Mouse (Mus musculus): Measurements from ENCODE around the gene Rnase12. TPM values are rescaled to one million over a fixed set of nuclear protein-coding genes. Genes with fewer than 3 reads are reported as not detected.

Rnase12 gene
- polyA plus RNA-seq, 1 experiment from 2014 or later: 0.57 TPM

- Histone ChIP-seq H3K9ac (ENCODE audit: low read length) (peak overlapping the region; percentile 59), H3K4me3 (ENCODE audit: low read depth, low read length) (peak overlapping the region; percentile 48), H3K4me2 (replicated peaks; ENCODE audit: low read depth) (peak overlapping the region; percentile 65), H3K9me3 (ENCODE audit: control insufficient read depth, low read length) (no peaks in the 10 kb centered on the region), H3K27me3 (ENCODE audit: control insufficient read depth, insufficient read depth, low read length) (no peaks in the 10 kb centered on the region), H3K4me1 (replicated peaks; ENCODE audit: control insufficient read depth, insufficient read depth) (no peaks in the 10 kb centered on the region), H3K36me3 (ENCODE audit: control insufficient read depth, insufficient read depth, low read length) (no peaks in the 10 kb centered on the region), H3K27ac (replicated peaks) (no peak overlapping the region; the same call in 1 of the 2 replicates)
- TF ChIP-seq EP300 (optimal IDR thresholded peaks at IDR 0.05): no peak
- TF ChIP-seq CTCF (IDR thresholded peaks at IDR 0.05; ENCODE audit: low read depth): no peak
- peak; percentile 40; the same call in 1 of the 2 replicates for ATAC-seq (ENCODE audit: low FRiP score, low TSS enrichment)
- DNase-seq (ENCODE audit: low spot score): peak; percentile 47
- WGBS: 4% methylated on average over 39 of the region's 40 CpGs
Measured at GRCm38 (mm10) chr14:51082599-51083581, 25.4 kb upstream of the Rnase12 start.

- WGBS: 64% methylated on average over 2 of the region's 2 CpGs
- peak; percentile 74 for DNase-seq (ENCODE audit: low spot score)
- ATAC-seq (ENCODE audit: low FRiP score, low TSS enrichment): peak; percentile 93
Measured at GRCm38 (mm10) chr14:51081035-51081434, 23.6 kb upstream of the Rnase12 start.

GRCm38 (mm10) chr14:51079180-51079579 lies 21.7 kb upstream of the Rnase12 start:
- Histone ChIP-seq H3K4me3 (ENCODE audit: low read depth, low read length) (no peak overlapping the region), H3K36me3 (ENCODE audit: control insufficient read depth, insufficient read depth, low read length) (no peaks in the 10 kb centered on the region), H3K4me1 (replicated peaks; ENCODE audit: control insufficient read depth, insufficient read depth) (no peaks in the 10 kb centered on the region), H3K9me3 (ENCODE audit: control insufficient read depth, low read length) (no peaks in the 10 kb centered on the region), H3K4me2 (replicated peaks; ENCODE audit: low read depth) (no peak overlapping the region), H3K27ac (replicated peaks) (no peak overlapping the region), H3K27me3 (ENCODE audit: control insufficient read depth, insufficient read depth, low read length) (no peaks in the 10 kb centered on the region), H3K9ac (ENCODE audit: low read length) (no peak overlapping the region)
- ATAC-seq (ENCODE audit: low FRiP score, low TSS enrichment): no peak
- TF ChIP-seq CTCF (IDR thresholded peaks at IDR 0.05; ENCODE audit: low read depth) (no peak), EP300 (optimal IDR thresholded peaks at IDR 0.05) (no peak)
- DNase-seq (ENCODE audit: low spot score): no peak
- WGBS: 94% methylated on average over 1 of the region's 1 CpGs

More at GRCm38 (mm10) chr14:51081035-51081434, 23.6 kb upstream of the Rnase12 start:
- TF ChIP-seq EP300 (optimal IDR thresholded peaks at IDR 0.05) (no peak), CTCF (IDR thresholded peaks at IDR 0.05; ENCODE audit: low read depth) (no peak)
- Histone ChIP-seq H3K4me1 (replicated peaks; ENCODE audit: control insufficient read depth, insufficient read depth) (no peaks in the 10 kb centered on the region), H3K27ac (replicated peaks) (no peak overlapping the region), H3K9ac (ENCODE audit: low read length) (no peak overlapping the region), H3K4me3 (ENCODE audit: low read depth, low read length) (no peak overlapping the region), H3K27me3 (ENCODE audit: control insufficient read depth, insufficient read depth, low read length) (no peaks in the 10 kb centered on the region), H3K36me3 (ENCODE audit: control insufficient read depth, insufficient read depth, low read length) (no peaks in the 10 kb centered on the region), H3K4me2 (replicated peaks; ENCODE audit: low read depth) (no peak overlapping the region), H3K9me3 (ENCODE audit: control insufficient read depth, low read length) (no peaks in the 10 kb centered on the region)

GRCm38 (mm10) chr14:51074335-51074734 lies 16.9 kb upstream of the Rnase12 start, which contains the start of gene Olfr750:
Olfr750 (minus strand) TSS chr14:51074435.
- no peak within 1 kb of the TSS for H3K9ac ChIP-seq (ENCODE audit: low read length)
- no peak within 1 kb of the TSS for H3K27ac ChIP-seq (replicated peaks)
- H3K9me3 ChIP-seq (ENCODE audit: control insufficient read depth, low read length): no peaks in the 10 kb centered on the region
- no peak for DNase-seq (ENCODE audit: low spot score)
- TF ChIP-seq CTCF (IDR thresholded peaks at IDR 0.05; ENCODE audit: low read depth) (no peak), EP300 (optimal IDR thresholded peaks at IDR 0.05) (no peak)
- H3K4me1 ChIP-seq (replicated peaks; ENCODE audit: control insufficient read depth, insufficient read depth): no peaks in the 10 kb centered on the region
- WGBS: 85% methylated on average over 3 of the region's 3 CpGs
- no peak within 1 kb of the TSS for H3K4me3 ChIP-seq (ENCODE audit: low read depth, low read length)
- H3K27me3 ChIP-seq (ENCODE audit: control insufficient read depth, insufficient read depth, low read length): no peaks in the 10 kb centered on the region
- ATAC-seq (ENCODE audit: low FRiP score, low TSS enrichment): no peak
- H3K36me3 ChIP-seq (ENCODE audit: control insufficient read depth, insufficient read depth, low read length): no peaks in the 10 kb centered on the region
- no peak within 1 kb of the TSS for H3K4me2 ChIP-seq (replicated peaks; ENCODE audit: low read depth)

GRCm38 (mm10) chr14:51069617-51070016 lies 12.2 kb upstream of the Rnase12 start:
- Histone ChIP-seq H3K27me3 (ENCODE audit: control insufficient read depth, insufficient read depth, low read length) (no peaks in the 10 kb centered on the region), H3K4me1 (replicated peaks; ENCODE audit: control insufficient read depth, insufficient read depth) (no peaks in the 10 kb centered on the region), H3K9ac (ENCODE audit: low read length) (no peak overlapping the region), H3K9me3 (ENCODE audit: control insufficient read depth, low read length) (no peaks in the 10 kb centered on the region), H3K27ac (replicated peaks) (no peak overlapping the region), H3K4me2 (replicated peaks; ENCODE audit: low read depth) (no peak overlapping the region), H3K4me3 (ENCODE audit: low read depth, low read length) (no peak overlapping the region), H3K36me3 (ENCODE audit: control insufficient read depth, insufficient read depth, low read length) (no peaks in the 10 kb centered on the region)
- TF ChIP-seq CTCF (IDR thresholded peaks at IDR 0.05; ENCODE audit: low read depth) (peak; percentile 57), EP300 (optimal IDR thresholded peaks at IDR 0.05) (no peak)
- DNase-seq (ENCODE audit: low spot score): peak; percentile 38
- no peak for ATAC-seq (ENCODE audit: low FRiP score, low TSS enrichment)
- WGBS: 87% methylated on average over 2 of the region's 2 CpGs

- DNase-seq (ENCODE audit: low spot score): peak; percentile 38
- 30% methylated on average over 5 of the region's 5 CpGs for WGBS
- Histone ChIP-seq H3K27ac (replicated peaks) (0 out of 2 replicates have a peak overlapping the region, but pooled peaks have one; percentile 1), H3K4me1 (replicated peaks; ENCODE audit: control insufficient read depth, insufficient read depth) (no peaks in the 10 kb centered on the region), H3K36me3 (ENCODE audit: control insufficient read depth, insufficient read depth, low read length) (no peaks in the 10 kb centered on the region), H3K4me2 (replicated peaks; ENCODE audit: low read depth) (no peak overlapping the region), H3K9ac (ENCODE audit: low read length) (no peak overlapping the region), H3K27me3 (ENCODE audit: control insufficient read depth, insufficient read depth, low read length) (no peaks in the 10 kb centered on the region), H3K9me3 (ENCODE audit: control insufficient read depth, low read length) (no peaks in the 10 kb centered on the region), H3K4me3 (ENCODE audit: low read depth, low read length) (no peak overlapping the region)
- peak; percentile 55; the same call in 1 of the 2 replicates for ATAC-seq (ENCODE audit: low FRiP score, low TSS enrichment)
- no peak for TF ChIP-seq CTCF (IDR thresholded peaks at IDR 0.05; ENCODE audit: low read depth)
- no peak for TF ChIP-seq EP300 (optimal IDR thresholded peaks at IDR 0.05)
Measured at GRCm38 (mm10) chr14:51068956-51069355, 11.5 kb upstream of the Rnase12 start.
